Comparison of ENCODE assay signal across 7 mouse cellular contexts in genomic region chr11:60700320-60701185, GRCm38 (mm10). TPM values are rescaled to one million over a fixed set of nuclear protein-coding genes. Genes with fewer than 3 reads are reported as not detected.
DNase-seq lines count a peak whose midpoint lies in the region; ATAC-seq lines count a peak whose summit lies in the region.

No protein-coding gene starts in this region.

- peak overlapping the region; percentile 96 for H3K9ac ChIP-seq in embryonic facial prominence, embryonic 13.5 days

- no peak for ATAC-seq in embryonic facial prominence, embryonic 13.5 days (ENCODE audit: insufficient number of reproducible peaks, insufficient read depth, low FRiP score, low TSS enrichment, low read depth)
- ATAC-seq in CD4-positive, CD25-positive, alpha-beta regulatory T cell, adult 4 months: no peak

- H3K9me3 ChIP-seq in embryonic facial prominence, embryonic 13.5 days: no peaks in the 10 kb centered on the region
- no peaks in the 10 kb centered on the region for H3K9me3 ChIP-seq in midbrain, embryonic 10.5 days (replicated peaks)

- H3K4me3 ChIP-seq in embryonic facial prominence, embryonic 13.5 days: peak overlapping the region; percentile 82
- peak overlapping the region; percentile 90 for H3K4me3 ChIP-seq in midbrain, embryonic 10.5 days

- no peaks in the 10 kb centered on the region for H3K27me3 ChIP-seq in embryonic facial prominence, embryonic 13.5 days
- no peaks in the 10 kb centered on the region for H3K27me3 ChIP-seq in midbrain, embryonic 10.5 days (ENCODE audit: low read depth, poor library complexity, severe bottlenecking)

- intact Hi-C loops in left cerebral cortex, postnatal 25 days (cut with DNase I): no loop called here
- intact Hi-C loops in left cerebral cortex, postnatal 36 days (cut with DNase I): loop anchor here (5.0 kb wide), 1 partner anchor 127 kb away; no protein-coding TSS in a partner anchor

- H3K36me3 ChIP-seq in embryonic facial prominence, embryonic 13.5 days: peaks cover 18% of the 10 kb centered on the region
- H3K36me3 ChIP-seq in midbrain, embryonic 10.5 days: peaks cover 42% of the 10 kb centered on the region

- WGBS in embryonic facial prominence, embryonic 13.5 days: 29% methylated on average over 12 of the region's 12 CpGs
- 32% methylated on average over 12 of the region's 12 CpGs for WGBS in midbrain, embryonic 10.5 days

- H3K4me1 ChIP-seq in embryonic facial prominence, embryonic 13.5 days: peaks cover 30% of the 10 kb centered on the region
- peaks cover 53% of the 10 kb centered on the region for H3K4me1 ChIP-seq in midbrain, embryonic 10.5 days

- H3K4me2 ChIP-seq in embryonic facial prominence, embryonic 13.5 days: peak overlapping the region; percentile 87

- DNase-seq in left cerebral cortex, postnatal 25 days (ENCODE audit: low spot score in 2 of 2): peak; percentile 1 to 4
- no peak for DNase-seq in left cerebral cortex, postnatal 36 days (ENCODE audit: low spot score in 2 of 2)
- DNase-seq in c-Kit-positive CD71-positive TER-119-positive erythroid progenitor cells, embryonic 14.5 days (ENCODE audit: low spot score): peak; percentile 21
- DNase-seq in induced T-regulatory cell, adult 2 months (ENCODE audit: low read depth): peak; percentile 24
- peak; percentile 38 for DNase-seq in midbrain, embryonic 10.5 days (ENCODE audit: low spot score)

- peak overlapping the region; percentile 86; the same call in 1 of the 2 replicates for H3K27ac ChIP-seq in embryonic facial prominence, embryonic 13.5 days
- peak overlapping the region; percentile 98 for H3K27ac ChIP-seq in midbrain, embryonic 10.5 days (replicated peaks)

RNA-seq across cellular contexts. Expression of gene Llgl1, which starts 1.0 kb away (rescaled TPM):
- 10 to 100 TPM; 37.1 to 40.6 TPM for total RNA-seq in left cerebral cortex, postnatal 25 days (2021)
- 10 to 100 TPM; 37.9 to 41.0 TPM for total RNA-seq in left cerebral cortex, postnatal 36 days (2021)
- polyA plus RNA-seq in embryonic facial prominence, embryonic 13.5 days (2015; fragmentation: Nextera tagmentation; extraction: Ambion mirVana): 73.5 and 73.8 TPM in 2 replicates
- polyA plus RNA-seq in midbrain, embryonic 10.5 days (2016; fragmentation: Nextera tagmentation; extraction: Ambion mirVana): 147 and 158 TPM in 2 replicates
- polyA plus RNA-seq in CD4-positive, CD25-positive, alpha-beta regulatory T cell, adult 4 months (2017; shearing (Covaris generic)): 10 to 100 TPM in 1 of 2 experiments, 1 to 10 TPM in 1; 9.7 to 12.8 TPM

RNA-seq across cellular contexts. Expression of gene Flii, which starts 26.5 kb away (rescaled TPM):
- total RNA-seq in left cerebral cortex, postnatal 25 days (2021): 10 to 100 TPM; 49.2 to 53.8 TPM
- 10 to 100 TPM; 59.5 to 67.6 TPM for total RNA-seq in left cerebral cortex, postnatal 36 days (2021)
- polyA plus RNA-seq in embryonic facial prominence, embryonic 13.5 days (2015; fragmentation: Nextera tagmentation; extraction: Ambion mirVana): 65.2 and 68.7 TPM in 2 replicates
- polyA plus RNA-seq in midbrain, embryonic 10.5 days (2016; fragmentation: Nextera tagmentation; extraction: Ambion mirVana): 74.8 and 82.6 TPM in 2 replicates
- polyA plus RNA-seq in CD4-positive, CD25-positive, alpha-beta regulatory T cell, adult 4 months (2017; shearing (Covaris generic)): 100 to 1,000 TPM in 1 of 2 experiments, 10 to 100 TPM in 1; 67.8 to 101 TPM

RNA-seq across cellular contexts. Expression of gene Mief2, which starts 27.6 kb away (rescaled TPM):
- 10 to 100 TPM; 22.5 to 23.0 TPM for total RNA-seq in left cerebral cortex, postnatal 25 days (2021)
- 10 to 100 TPM; 19.4 to 21.6 TPM for total RNA-seq in left cerebral cortex, postnatal 36 days (2021)
- 15.6 and 17.8 TPM in 2 replicates for polyA plus RNA-seq in embryonic facial prominence, embryonic 13.5 days (2015; fragmentation: Nextera tagmentation; extraction: Ambion mirVana)
- polyA plus RNA-seq in midbrain, embryonic 10.5 days (2016; fragmentation: Nextera tagmentation; extraction: Ambion mirVana): 14.6 and 15.6 TPM in 2 replicates
- polyA plus RNA-seq in CD4-positive, CD25-positive, alpha-beta regulatory T cell, adult 4 months (2017; shearing (Covaris generic)): 10 to 100 TPM in 1 of 2 experiments, 1 to 10 TPM in 1; 9.1 to 12.2 TPM

Comparison
In these comparisons a context has a peak if more than half of its experiments do, and no peak if none do; other contexts are left out.
1. DNase-seq: peak in left cerebral cortex, postnatal 25 days (2 of 2), c-Kit-positive CD71-positive TER-119-positive erythroid progenitor cells, embryonic 14.5 days (single experiment), induced T-regulatory cell, adult 2 months (single experiment) and midbrain, embryonic 10.5 days (single experiment); none in left cerebral cortex, postnatal 36 days (0 of 2).